Mouse (Mus musculus) heart, postnatal 0 days (tissue): ENCODE measurements around the gene Cbx8.

Experiments
- CTCF ChIP-seq: IDR thresholded peaks from 2 replicates; pipeline ENCODE4 v1.5.1; 2016; ENCODE audit warnings: antibody characterized with exemption, control low read depth, low read depth
- EP300 ChIP-seq: IDR thresholded peaks from 2 replicates; pipeline ENCODE4 v1.6.1; 2016; ENCODE audit warnings: antibody characterized with exemption, low read depth

DNA sequence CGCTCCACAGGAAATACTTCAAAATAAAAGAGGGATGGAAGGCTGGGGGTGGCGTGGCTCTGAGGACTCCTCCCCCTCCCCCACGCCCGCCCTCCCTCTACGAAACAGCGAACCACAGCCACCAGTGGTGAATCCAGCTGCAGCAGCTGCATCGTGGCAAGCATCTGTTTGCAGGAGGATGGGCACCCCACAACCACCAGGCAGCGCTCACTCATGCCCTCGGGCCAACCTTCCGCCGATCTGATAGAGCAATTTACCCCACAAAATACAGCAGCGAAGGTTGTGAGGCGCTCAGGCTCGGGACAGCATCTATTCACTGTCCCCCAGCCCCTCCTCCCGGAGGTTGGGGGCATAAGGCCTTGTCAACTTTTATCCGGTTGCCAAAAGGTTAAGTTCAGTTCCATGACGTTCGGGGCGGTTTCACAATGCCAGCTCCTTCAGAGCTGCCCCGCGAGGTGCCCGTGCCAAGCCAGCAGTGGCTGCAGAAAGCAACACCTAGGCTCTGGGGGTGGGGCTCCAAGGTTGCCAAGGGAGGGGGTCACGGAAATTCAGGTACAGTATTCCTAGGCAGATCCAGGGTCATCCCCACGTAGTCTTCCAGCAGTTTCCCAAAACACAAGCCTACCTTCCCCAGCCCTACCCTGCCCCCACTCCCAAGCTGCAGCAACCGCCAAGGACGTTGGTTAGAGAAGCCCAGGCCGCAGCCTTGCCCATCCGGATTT is 43.1 kb upstream of the Cbx8 start:
- TF ChIP-seq CTCF (no peak), EP300 (no peak)
